Mouse (Mus musculus) lung, adult 18-20 months (tissue): ENCODE measurements around the gene Klrd1.
"Not testable (repeated sequence)": the region's sequence is repeated elsewhere in the genome, so short reads cannot be mapped to it uniquely, and the experiment has no call there.

Source experiments
- DNase-seq, 2 experiments: peaks; one replicate each; pipeline ENCODE4 v3.0.0; 2022; ENCODE audit warnings: mixed read lengths in 2 of 2

Klrd1 gene

DNA sequence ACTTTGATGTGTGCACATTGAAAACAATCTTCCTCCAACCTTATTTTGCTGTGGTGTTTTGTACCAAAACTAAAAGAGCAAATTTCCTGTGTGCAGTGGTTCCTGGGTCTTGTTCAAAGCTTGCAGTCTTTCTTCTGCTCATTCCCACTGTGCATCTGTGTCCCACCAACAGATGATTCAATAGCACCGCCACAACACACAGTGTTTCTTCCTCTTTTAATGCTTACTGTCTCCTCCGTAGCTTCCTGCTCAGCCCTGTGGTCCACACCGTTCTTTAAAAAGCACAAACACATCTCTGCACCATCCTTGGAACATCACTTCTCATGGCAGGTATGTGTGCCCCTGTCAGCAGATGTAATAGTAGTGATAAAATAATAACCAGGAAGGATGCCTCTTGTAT, at the start of gene Klrd1:
TSS of gene Klrd1 (plus strand) at position 275 of the 400 bp plus-strand sequence.
- DNase-seq = no peak

GRCm38 (mm10) chr6:129541931-129542330, 49.7 kb upstream of the Klrd1 start:
- DNase-seq = no peak

- DNase-seq = no peak
These were observed 49.0 kb upstream of the Klrd1 start for GRCm38 (mm10) chr6:129542540-129542939.

DNA sequence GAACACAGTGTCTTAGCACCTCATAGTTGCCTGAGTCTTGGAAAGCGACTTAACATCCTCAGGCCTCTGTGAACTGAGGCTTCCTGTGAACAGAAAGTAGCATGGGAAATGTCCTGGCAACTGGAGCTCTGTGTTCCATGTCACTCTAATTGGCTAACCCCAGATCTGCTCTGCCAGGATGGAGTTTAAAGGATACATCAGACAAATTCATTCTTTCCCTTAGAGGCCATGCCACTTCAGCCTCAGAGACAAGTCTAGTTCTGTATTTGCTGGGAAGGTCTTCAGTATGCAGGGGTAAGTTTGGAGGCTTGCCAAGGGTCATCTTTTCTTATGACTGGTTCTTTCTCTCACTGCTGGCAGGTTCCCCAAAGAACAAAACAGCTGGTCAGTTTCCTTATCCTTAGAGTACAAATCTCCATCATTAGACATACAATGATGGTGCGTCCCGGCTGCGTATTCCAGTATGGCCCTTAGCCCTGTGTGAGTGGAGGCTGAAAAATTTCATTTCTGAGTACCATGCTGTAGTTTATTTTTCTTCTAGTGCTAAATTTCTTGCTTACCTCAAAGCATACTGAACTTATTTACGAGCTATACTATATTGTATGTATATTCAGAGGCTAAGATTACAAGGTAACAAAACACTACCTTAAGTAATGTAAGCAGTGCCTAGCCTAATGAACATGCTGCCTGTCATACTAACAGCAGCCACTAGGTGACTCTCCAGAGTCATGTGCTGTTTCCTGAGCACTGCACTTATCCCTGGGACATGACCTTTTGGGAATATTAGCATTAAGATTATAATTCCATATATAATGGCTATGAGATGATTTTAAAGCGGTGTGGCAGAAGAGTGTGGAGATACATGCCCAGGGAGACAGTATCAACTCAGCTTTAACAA, 47.6 kb upstream of the Klrd1 start:
- DNase-seq = peak; percentile 56 to 65

DNA sequence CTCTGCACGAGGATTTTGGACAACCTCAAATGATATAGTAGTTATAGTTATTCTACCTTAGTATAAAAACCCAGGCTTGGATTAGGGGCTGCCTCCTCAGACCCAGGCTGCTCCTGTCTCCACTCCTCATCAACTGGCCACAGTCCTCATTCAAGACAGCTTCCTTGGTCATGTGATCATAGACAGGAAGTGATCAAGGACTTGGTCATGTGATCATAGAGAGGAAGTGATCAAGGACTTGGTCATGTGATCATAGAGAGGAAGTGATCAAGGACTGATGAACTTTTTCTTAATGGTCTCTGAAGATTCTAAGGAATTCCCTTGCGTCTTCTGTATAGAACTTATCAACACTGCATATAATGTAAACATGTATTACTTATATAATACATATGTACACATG, 44.3 kb upstream of the Klrd1 start:
- no peak for DNase-seq

DNA sequence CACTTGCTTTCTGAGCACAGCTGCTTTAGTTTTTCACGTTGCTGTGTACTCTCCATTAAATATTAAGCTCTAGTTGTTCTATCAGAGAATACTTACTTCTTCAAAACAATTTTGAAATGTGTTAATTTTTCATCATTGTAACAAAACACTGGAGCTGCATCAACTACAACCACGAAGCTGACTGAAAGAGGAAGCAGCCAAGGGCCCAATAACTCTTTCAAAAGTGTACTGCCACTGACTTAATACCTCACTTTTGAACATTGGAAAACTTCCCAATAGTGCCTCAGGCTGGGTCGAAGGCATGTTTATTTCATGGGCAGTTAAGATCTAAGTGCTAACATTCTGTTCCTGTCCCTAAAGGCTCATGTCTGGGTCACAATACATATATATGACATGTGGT, 43.6 kb upstream of the Klrd1 start:
- no peak for DNase-seq

DNA sequence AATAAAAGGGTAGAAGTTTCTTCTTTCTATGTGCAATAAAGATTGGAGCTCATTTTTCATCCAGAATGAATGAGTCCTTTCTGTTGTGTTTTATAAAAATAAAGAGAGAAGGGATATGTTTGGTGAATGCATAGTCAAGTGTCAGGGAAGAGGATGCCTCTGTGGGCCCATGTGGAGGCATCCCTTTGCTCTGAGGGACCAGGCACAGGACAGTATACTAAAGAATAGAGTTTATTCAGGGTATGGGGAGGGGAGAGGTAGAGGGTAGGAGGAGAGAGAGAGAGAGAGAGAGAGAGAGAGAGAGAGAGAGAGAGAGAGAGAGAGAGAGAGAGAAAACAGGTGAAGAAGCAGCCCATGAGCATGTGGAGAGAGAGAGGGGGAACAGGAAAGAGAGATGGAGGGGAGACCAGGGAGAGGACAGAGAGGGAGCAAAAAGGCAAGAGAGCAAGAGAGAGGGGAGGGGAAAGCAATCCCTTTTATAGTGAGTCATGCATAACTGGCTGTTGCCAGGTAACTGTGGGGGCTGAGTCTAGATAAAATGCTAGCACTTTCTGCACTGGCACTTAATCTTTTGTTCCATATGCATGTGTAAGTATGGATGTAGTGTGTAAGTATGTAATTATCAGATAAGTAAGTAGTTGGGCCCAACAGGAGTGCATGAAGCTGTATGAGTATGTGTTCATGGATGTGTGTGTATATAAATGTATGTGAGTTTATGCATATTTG, 34.1 kb upstream of the Klrd1 start:
- DNase-seq = no peak

GRCm38 (mm10) chr6:129558946-129559640, 32.5 kb upstream of the Klrd1 start:
- peak; percentile 46 to 63 for DNase-seq

DNA sequence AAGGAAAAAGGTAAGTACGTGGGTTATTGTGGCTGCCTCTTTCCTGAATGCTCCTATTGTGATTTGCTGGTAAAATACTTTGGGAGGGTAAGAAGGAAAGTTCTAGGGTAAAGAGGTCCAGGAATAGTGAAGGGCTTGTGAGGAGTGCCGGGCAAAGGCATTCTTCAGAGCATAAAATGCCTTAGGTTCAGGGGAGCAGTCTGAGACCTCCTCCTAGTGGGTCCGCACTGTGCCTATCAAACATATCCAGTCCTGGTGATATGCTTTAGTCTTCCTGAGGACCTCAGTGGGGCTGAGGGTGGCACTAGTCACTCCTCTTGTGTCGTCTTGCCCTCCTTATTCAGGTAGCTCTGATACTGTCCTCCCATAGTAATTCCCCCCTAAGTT, 31.9 kb upstream of the Klrd1 start:
- DNase-seq = no peak

DNA sequence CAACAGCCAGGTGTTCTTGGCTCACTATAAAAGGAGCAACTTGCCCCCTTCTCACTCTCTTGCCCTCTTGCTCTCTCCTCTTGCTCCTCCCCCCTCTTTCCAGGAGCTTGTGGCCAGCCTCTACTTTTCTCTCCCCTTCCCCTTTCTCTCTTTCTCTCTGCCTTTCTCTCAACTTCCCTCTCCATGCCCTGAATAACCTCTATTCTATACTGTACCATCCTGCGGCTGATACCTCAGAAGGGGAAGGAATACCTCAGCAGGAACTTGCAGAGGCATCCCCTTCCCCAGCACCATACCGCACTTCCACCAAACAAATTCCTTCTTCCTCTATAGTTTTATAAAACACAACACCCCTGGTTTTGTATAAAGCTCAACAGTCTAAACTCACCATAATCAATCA, 26.3 kb upstream of the Klrd1 start:
- DNase-seq = no peak

DNA sequence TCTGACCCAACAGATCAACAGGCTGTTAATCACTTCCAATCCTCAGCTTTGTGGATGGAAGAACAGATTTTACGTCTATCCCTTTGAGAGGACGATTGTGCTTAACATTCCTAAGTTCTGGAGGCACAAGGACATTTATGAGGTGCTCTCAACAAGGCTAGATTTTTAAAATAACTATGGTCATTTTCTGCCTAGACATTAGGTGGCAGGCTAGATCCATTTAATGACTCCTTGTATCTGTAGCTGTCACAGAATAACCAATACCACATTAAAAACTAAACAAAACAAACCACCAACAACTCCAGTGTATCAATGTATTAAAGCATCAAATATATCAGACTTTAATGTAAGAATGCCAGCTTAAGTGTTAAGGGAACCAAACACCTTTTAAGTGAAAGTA, 16.3 kb upstream of the Klrd1 start:
- DNase-seq = no peak

DNA sequence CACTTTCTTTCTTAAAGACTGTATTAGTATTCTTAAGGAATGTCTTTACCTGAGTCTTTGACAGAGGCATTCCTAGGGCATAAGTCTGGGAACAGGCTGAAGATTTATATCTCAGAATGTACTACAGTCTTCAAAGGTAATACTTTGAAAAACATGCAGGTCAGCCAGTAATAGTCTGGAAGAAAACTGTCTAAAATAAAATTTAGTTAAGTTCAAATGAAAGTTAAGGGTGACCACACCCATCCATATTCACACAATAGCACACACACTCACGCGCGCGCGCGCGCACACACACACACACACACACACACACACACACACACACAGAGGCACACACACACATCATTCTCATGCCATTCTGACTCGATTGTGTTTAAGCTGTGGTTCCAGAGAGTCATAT, 14.0 kb upstream of the Klrd1 start, which contains the start of gene Klre1:
TSS of gene Klre1 (plus strand) at position 301 of the 400 bp plus-strand sequence.
- DNase-seq = no peak

GRCm38 (mm10) chr6:129581274-129581673, 10.3 kb upstream of the Klrd1 start:
- no peak for DNase-seq

DNA sequence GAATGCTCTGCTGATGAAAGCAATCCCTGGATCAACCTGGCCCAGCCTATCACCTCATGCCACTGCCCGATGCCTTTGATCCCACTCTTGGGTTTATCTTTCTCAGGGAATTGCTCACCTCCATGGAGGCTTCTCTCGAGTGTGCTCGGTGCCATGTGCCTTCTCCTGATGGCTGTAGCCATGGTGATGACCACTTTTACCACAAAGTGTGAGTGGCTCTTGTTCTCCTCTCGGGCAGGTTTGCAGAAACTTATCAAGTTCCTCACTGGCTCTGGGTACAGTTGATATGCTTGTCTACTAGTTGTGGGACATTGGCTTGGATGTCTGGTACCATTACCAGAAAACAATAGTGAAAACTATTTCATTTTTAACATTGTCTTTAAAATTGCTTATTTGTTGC, 9.7 kb upstream of the Klrd1 start:
- no peak for DNase-seq

DNA sequence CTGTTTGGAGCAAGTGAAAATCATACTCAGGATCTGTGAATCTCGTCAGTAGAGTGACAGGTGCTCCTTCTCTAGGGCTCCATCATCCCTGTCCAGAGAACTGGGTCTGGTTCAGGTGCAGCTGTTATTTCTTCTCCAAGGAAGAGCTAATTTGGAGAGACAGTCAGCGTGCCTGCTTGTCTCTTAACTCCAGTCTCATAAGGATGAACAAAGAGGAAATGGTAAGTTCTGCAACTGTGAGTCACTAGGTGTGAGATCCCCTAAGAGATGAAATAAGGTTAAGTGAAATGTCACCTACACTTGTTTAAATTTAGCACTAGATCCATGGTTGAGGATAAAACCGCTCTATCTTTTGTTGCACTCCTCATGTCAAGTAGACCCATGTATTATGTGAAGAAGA, 8.6 kb upstream of the Klrd1 start:
- DNase-seq = no peak

DNA sequence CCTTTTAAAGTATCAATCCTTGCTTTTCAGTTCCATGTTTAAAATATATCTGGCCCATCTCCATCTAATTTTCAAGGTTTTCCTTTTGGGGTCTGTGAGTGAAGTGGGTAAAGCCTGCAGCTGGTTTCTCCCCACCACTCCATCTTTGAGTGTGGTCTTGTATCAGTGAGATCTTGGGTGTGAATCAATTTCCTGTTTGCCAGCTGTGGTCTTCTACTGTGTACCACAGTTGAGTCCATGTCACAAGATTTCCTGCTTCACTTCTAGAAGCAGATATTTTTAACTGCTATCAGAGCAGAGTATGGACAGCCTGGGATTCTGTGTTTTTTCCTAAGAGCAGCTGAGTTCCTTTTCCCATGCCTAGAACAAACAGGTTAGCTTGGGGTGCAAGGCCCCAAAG, 16.8 kb downstream of the Klrd1 start:
- no peak for DNase-seq

DNA sequence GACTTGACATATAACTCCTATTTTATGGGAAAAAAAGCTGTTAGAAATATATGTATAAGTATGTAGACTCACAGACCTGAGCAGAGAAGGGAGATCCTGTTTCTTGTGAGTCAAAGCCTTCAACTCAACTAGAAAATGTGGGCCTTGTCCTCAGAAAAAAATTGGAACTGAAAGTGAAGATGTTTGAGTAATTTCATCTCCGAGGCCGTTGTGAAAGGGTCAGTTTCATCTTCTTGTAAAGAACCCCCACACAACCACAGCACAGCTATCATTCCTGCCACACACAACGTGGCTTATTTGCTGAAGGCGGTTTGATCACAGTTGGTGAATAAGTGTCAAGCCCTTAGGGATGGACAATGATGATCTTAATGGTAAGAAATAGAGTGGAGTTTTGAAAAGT, 32.2 kb downstream of the Klrd1 start, which contains the start of gene Klrk1:
TSS of gene Klrk1 (minus strand) at position 130 of the 400 bp plus-strand sequence.
- DNase-seq = no peak

DNA sequence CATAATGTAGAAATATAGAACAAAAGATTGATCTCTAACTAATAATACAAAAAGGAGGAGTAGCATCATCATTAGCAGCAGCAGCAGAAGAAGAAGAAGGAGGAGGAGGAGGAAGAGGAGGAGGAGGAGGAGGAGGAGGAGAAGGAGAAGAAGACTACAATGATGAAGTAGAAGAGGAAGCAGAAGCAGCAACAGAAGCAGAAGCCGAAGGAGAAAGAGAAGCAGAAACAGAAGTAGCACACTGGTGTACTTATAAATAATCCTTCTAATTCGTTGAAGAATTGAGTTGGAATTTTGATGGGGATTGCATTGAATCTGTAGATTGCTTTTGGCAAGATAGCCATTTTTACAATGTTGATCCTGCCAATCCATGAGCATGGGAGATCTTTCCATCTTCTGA, 39.5 kb downstream of the Klrd1 start:
- DNase-seq = not testable (repeated sequence)

DNA sequence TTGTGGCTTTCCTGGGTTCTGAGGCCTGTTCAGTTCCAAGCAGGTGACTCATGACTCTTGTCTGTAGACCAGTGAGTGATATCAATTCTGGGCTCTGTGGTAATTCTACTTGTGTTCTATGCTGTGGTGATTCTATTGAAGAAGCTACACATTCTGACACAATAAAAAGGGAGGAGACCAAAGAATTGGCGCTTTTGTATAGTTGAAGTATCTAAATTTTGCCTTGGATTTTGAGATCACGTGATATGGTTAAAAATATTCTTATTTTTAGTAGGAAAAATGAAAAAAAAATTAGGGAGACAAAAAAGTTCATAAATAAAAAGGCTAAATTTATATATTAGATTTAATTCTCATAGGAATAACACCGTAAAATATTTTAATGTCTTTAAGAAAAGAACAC, 51.7 kb downstream of the Klrd1 start, which contains the start of gene Klrc3:
TSS of gene Klrc3 (minus strand) at position 101 of the 400 bp plus-strand sequence.
- DNase-seq = not testable (repeated sequence)

DNA sequence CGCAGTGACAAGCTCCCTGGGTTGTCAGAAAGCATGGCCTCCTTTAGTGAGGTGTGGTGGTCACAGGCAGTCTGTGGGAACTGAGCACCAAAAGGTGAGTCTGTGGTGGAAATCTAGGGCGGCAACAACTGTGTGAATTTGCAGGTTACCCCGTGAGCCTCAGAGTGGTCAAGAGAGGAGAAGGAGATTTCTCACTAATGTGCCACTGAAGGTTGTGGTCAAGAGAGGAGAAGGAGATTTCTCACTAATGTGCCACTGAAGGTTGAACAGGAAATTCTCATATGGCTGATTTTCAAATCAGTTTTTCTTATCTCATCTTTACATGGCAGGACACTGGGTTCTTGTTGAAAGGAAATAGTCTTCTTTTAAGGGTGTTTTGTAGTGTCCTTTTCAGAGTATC, 52.5 kb downstream of the Klrd1 start:
- not testable (repeated sequence) for DNase-seq
